Mouse (Mus musculus) kidney, postnatal 4 days (tissue): ENCODE data around the gene Ptges3.
A peak's percentile ranks its signal among the peaks of the same experiment; 100 is the strongest.
"Not testable (repeated sequence)": the region's sequence is repeated elsewhere in the genome, so short reads cannot be mapped to it uniquely, and the experiment has no call there.

ENCODE experiments used
- DNase-seq, 2 experiments: peaks; one replicate each; pipeline ENCODE4 v3.0.0; 2021; ENCODE audit warnings: mixed read lengths in 2 of 2

Ptges3 gene

GRCm38 (mm10) chr10:128059207-128059981, 640 bp downstream of the Ptges3 start:
- DNase-seq, result peak; percentile 60 to 74

GRCm38 (mm10) chr10:128061109-128061508, 2.4 kb downstream of the Ptges3 start:
- no peak for DNase-seq

- no peak for DNase-seq
Observed at GRCm38 (mm10) chr10:128062221-128062989, 3.7 kb downstream of the Ptges3 start.

GRCm38 (mm10) chr10:128066072-128066471, 7.3 kb downstream of the Ptges3 start:
- DNase-seq, result no peak

- no peak for DNase-seq
Observed at GRCm38 (mm10) chr10:128069201-128069600, 10.4 kb downstream of the Ptges3 start.

GRCm38 (mm10) chr10:128070432-128070831, 11.7 kb downstream of the Ptges3 start:
- DNase-seq, result not testable (repeated sequence)

- DNase-seq, result not testable (repeated sequence)
Observed at GRCm38 (mm10) chr10:128078269-128078668, 19.5 kb downstream of the Ptges3 start.

GRCm38 (mm10) chr10:128080496-128080895, 21.7 kb downstream of the Ptges3 start:
- DNase-seq, result peak in 1 of 2 experiments; percentile 38

- DNase-seq, result no peak
Observed at GRCm38 (mm10) chr10:128081807-128082476, 23.2 kb downstream of the Ptges3 start.

GRCm38 (mm10) chr10:128082477-128082808, 23.7 kb downstream of the Ptges3 start:
- no peak for DNase-seq

- peak; percentile 97 to 98 for DNase-seq
Observed at GRCm38 (mm10) chr10:128082880-128083421, 24.2 kb downstream of the Ptges3 start, which contains the start of gene Atp5b. Atp5b (plus strand) TSS chr10:128083273.

- no peak for DNase-seq
Observed at GRCm38 (mm10) chr10:128083688-128084087, 24.9 kb downstream of the Ptges3 start.

GRCm38 (mm10) chr10:128084160-128084559, 25.4 kb downstream of the Ptges3 start:
- DNase-seq, result no peak

GRCm38 (mm10) chr10:128086391-128086790, 27.6 kb downstream of the Ptges3 start:
- peak; percentile 41 to 61 for DNase-seq

GRCm38 (mm10) chr10:128087216-128087615, 28.5 kb downstream of the Ptges3 start:
- DNase-seq, result not testable (repeated sequence)

- no peak for DNase-seq
Observed at GRCm38 (mm10) chr10:128088181-128088580, 29.4 kb downstream of the Ptges3 start.

- DNase-seq, result no peak
Observed at GRCm38 (mm10) chr10:128089842-128090241, 31.1 kb downstream of the Ptges3 start.

GRCm38 (mm10) chr10:128090651-128091563, 32.2 kb downstream of the Ptges3 start:
- peak; percentile 91 to 94 for DNase-seq

GRCm38 (mm10) chr10:128091564-128092505, 33.1 kb downstream of the Ptges3 start, which contains the start of gene Baz2a:
Baz2a (plus strand) TSS chr10:128091577.
- peak; percentile 69 to 78 for DNase-seq
